Comparison of ENCODE assay signal across 11 mouse cellular contexts in the genomic region with DNA sequence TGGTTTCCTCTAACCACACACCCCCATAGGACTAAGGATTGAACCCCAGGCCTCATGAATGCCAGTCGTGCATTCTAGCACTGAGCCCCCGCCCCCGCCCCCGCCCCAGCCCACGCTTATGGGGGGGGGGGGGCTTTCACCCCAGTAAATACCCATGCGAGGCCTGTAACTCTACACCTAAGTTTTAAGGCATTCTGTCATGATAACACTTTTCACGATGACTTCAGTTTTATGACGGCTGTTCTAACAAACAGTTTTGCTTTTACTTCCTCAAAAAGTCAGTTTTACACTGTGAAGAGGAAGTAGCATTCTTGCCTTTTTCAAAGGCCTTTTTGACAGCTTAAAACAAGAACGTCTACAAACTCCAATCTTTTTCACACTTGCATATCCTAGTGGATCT. TPM values are rescaled to one million over a fixed set of nuclear protein-coding genes. Genes with fewer than 3 reads are reported as not detected.
DNase-seq lines count a peak whose midpoint lies in the region; ATAC-seq lines count a peak whose summit lies in the region.
"Had no signal": no experiment of that assay in that cellular context is flagged by ENCODE, and none has a peak within 500 bp of the region (broad histone marks: within the 10 kb centered on the region; RNA-seq: fewer than 3 reads in every experiment).

No protein-coding gene starts in this region.

- no peak overlapping the region for H3K4me2 ChIP-seq in embryonic facial prominence, embryonic 11.5 days (ENCODE audit: low read depth, low read length)
- H3K4me2 ChIP-seq in limb, embryonic 15.5 days, result no peak overlapping the region
- no peak overlapping the region for H3K4me2 ChIP-seq in hindbrain, embryonic 11.5 days (replicated peaks; ENCODE audit: low read depth, low read length)
- H3K4me2 ChIP-seq: midbrain, embryonic 15.5 days had no signal

- no peaks in the 10 kb centered on the region for H3K27me3 ChIP-seq in embryonic facial prominence, embryonic 11.5 days (ENCODE audit: control insufficient read depth, insufficient read depth, low read length)
- H3K27me3 ChIP-seq in limb, embryonic 15.5 days, result no peaks in the 10 kb centered on the region
- H3K27me3 ChIP-seq in hindbrain, embryonic 11.5 days (ENCODE audit: control insufficient read depth, insufficient read depth, low read length), result no peaks in the 10 kb centered on the region
- H3K27me3 ChIP-seq: midbrain, embryonic 15.5 days had no signal

- H3K4me1 ChIP-seq in embryonic facial prominence, embryonic 11.5 days (ENCODE audit: control insufficient read depth, insufficient read depth, low read length), result peaks cover 8% of the 10 kb centered on the region
- H3K4me1 ChIP-seq in limb, embryonic 15.5 days, result peaks cover 34% of the 10 kb centered on the region
- H3K4me1 ChIP-seq in hindbrain, embryonic 11.5 days (replicated peaks; ENCODE audit: control insufficient read depth, insufficient read depth, low read length), result no peaks in the 10 kb centered on the region

- H3K9me3 ChIP-seq in embryonic facial prominence, embryonic 11.5 days (replicated peaks; ENCODE audit: control insufficient read depth, low read length), result no peaks in the 10 kb centered on the region
- H3K9me3 ChIP-seq in limb, embryonic 15.5 days, result no peaks in the 10 kb centered on the region
- no peaks in the 10 kb centered on the region for H3K9me3 ChIP-seq in hindbrain, embryonic 11.5 days (ENCODE audit: control insufficient read depth, low read length)
- H3K9me3 ChIP-seq: midbrain, embryonic 15.5 days had no signal

- no peaks in the 10 kb centered on the region for H3K36me3 ChIP-seq in embryonic facial prominence, embryonic 11.5 days (replicated peaks; ENCODE audit: control insufficient read depth, insufficient read depth, low read depth, low read length)
- no peaks in the 10 kb centered on the region for H3K36me3 ChIP-seq in limb, embryonic 15.5 days
- H3K36me3 ChIP-seq in hindbrain, embryonic 11.5 days (ENCODE audit: control insufficient read depth, insufficient read depth, low read length), result no peaks in the 10 kb centered on the region
- H3K36me3 ChIP-seq: midbrain, embryonic 15.5 days had no signal

- H3K27ac ChIP-seq in embryonic facial prominence, embryonic 11.5 days (replicated peaks; ENCODE audit: low read depth, low read length), result no peak overlapping the region
- 0 out of 2 replicates have a peak overlapping the region, but pooled peaks have one; percentile 22 for H3K27ac ChIP-seq in limb, embryonic 15.5 days
- H3K27ac ChIP-seq in hindbrain, embryonic 11.5 days (ENCODE audit: low read depth, low read length), result no peak overlapping the region
- H3K27ac ChIP-seq: midbrain, embryonic 15.5 days had no signal

- H3K4me3 ChIP-seq in embryonic facial prominence, embryonic 11.5 days (ENCODE audit: low read depth, low read length), result no peak overlapping the region
- H3K4me3 ChIP-seq in limb, embryonic 15.5 days, result no peak overlapping the region
- H3K4me3 ChIP-seq in hindbrain, embryonic 11.5 days (ENCODE audit: low read depth, low read length), result no peak overlapping the region
- H3K4me3 ChIP-seq: midbrain, embryonic 15.5 days had no signal

- no peak for ATAC-seq in embryonic facial prominence, embryonic 11.5 days (replicated peaks; ENCODE audit: insufficient number of reproducible peaks, low FRiP score, low TSS enrichment, low read depth)
- ATAC-seq in limb, embryonic 15.5 days (ENCODE audit: insufficient number of reproducible peaks, low FRiP score, low TSS enrichment, low read depth), result no peak
- ATAC-seq in hindbrain, embryonic 11.5 days (ENCODE audit: low FRiP score), result no peak
- ATAC-seq: midbrain, embryonic 15.5 days had no signal

- WGBS in embryonic facial prominence, embryonic 11.5 days, result 16% methylated on average over 9 of the region's 9 CpGs
- 7% methylated on average over 9 of the region's 9 CpGs for WGBS in limb, embryonic 15.5 days
- WGBS in hindbrain, embryonic 11.5 days, result 47% methylated on average over 9 of the region's 9 CpGs

- no peak overlapping the region for H3K9ac ChIP-seq in embryonic facial prominence, embryonic 11.5 days (replicated peaks; ENCODE audit: low read length)
- no peak overlapping the region for H3K9ac ChIP-seq in limb, embryonic 15.5 days
- no peak overlapping the region for H3K9ac ChIP-seq in hindbrain, embryonic 11.5 days (ENCODE audit: low read depth, low read length)
- H3K9ac ChIP-seq: midbrain, embryonic 15.5 days had no signal

- DNase-seq in thymus, postnatal 0 days (ENCODE audit: low spot score), result peak; percentile 58
- DNase-seq in thymus, postnatal 14 days, result no peak
- peak; percentile 63 for DNase-seq in embryonic facial prominence, embryonic 11.5 days (ENCODE audit: low spot score)
- DNase-seq in MN1 (ENCODE audit: low spot score), result no peak
- no peak for DNase-seq in hindbrain, embryonic 11.5 days (ENCODE audit: low spot score)
- DNase-seq in ovary, postnatal 14 days (ENCODE audit: low spot score), result no peak
- DNase-seq: heart, postnatal 36 days; kidney, postnatal 10 days; thymus, postnatal 4 days had no signal

RNA-seq across cellular contexts. Expression of a gene that starts 11.8 kb away (rescaled TPM):
- polyA plus RNA-seq in thymus, postnatal 0 days (2015; fragmentation: Nextera tagmentation; extraction: Ambion mirVana), result 34.3 and 42.6 TPM in 2 replicates
- polyA plus RNA-seq in embryonic facial prominence, embryonic 11.5 days (2014; fragmentation: Nextera tagmentation; extraction: Ambion mirVana), result 24.3 and 24.4 TPM in 2 replicates
- 19.1 and 20.2 TPM in 2 replicates for polyA plus RNA-seq in limb, embryonic 15.5 days (2015; fragmentation: Nextera tagmentation; extraction: Ambion mirVana)
- 15.1 and 19.4 TPM in 2 replicates for polyA plus RNA-seq in hindbrain, embryonic 11.5 days (2014; fragmentation: Nextera tagmentation; extraction: Ambion mirVana)

Comparison
In these comparisons a context has a peak if more than half of its experiments do, and no peak if none do; other contexts are left out.
1. DNase-seq: peak in thymus, postnatal 0 days (single experiment) and embryonic facial prominence, embryonic 11.5 days (single experiment); none in thymus, postnatal 14 days (single experiment), MN1 (single experiment), hindbrain, embryonic 11.5 days (single experiment) and ovary, postnatal 14 days (single experiment).